Mouse (Mus musculus) 3134 (cell line): ENCODE measurements around the gene Prmt7.

Experiments used
- DNase-seq: peaks from one replicate; pipeline ENCODE4 v3.0.0-alpha.2; 2011; ENCODE audit warnings: low spot score; ENCODE audit not compliant: insufficient read length; ENCODE audit errors: extremely low read depth

Gene Prmt7

DNA sequence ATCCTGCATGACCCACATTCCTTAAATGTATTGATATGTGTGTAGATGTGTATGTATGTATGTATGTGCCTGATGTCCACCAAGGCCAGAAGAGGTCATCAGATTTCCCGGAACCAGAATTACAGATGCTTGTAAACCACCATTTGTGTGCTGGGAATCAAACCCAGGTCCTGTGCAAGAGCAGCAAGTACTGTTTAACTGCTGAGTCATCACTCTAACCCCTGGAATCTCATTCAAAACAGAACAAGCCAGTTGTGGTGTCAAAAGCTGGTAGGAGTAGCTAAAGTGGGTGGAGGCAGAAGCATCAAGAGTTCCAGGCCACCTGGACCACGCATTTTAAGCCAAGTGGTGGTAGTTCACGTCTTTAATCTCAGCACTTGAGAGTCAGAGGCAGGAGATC lies 3.2 kb downstream of the Prmt7 start:
- no peak for DNase-seq

DNA sequence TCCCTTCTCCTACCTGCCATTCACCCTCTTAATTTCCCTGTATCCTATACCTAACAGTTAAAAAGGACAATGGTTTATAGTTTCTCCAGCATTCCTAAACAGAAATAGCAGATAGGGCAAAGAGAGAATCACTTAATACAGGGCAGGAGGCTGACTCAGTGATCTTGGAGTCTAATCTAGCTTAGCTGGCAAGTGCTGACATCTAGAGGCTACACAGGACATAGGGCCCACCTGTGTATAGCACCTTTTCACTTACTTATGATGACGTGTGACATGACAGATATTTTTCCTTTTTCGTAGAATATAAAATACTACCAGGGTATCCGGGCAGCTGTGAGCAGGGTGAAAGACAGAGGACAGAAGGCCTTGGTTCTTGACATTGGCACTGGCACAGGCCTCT lies 8.9 kb downstream of the Prmt7 start:
- no peak for DNase-seq

- no peak for DNase-seq
Measured at GRCm38 (mm10) chr8:106226589-106226988, 15.9 kb downstream of the Prmt7 start.

GRCm38 (mm10) chr8:106231536-106231935 lies 20.8 kb downstream of the Prmt7 start:
- no peak for DNase-seq

DNA sequence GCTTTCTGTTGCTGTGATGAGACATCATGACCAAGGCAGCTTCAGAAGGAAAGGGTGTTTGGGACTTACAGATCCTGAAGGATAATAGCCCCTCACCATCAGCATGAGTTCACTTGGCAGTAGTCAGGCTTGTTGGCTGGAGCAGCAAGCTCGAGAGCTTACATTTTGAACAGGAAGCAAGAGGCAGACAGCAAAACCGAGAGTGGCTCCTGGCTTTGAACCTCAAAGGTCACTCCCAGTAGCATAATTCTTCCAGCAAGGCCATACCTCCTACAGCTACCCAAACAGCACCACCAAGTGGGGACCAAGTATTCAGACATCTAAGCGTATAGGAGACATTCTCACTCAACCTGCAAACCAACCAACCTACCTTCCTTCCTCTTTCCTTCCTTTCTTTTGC lies 22.0 kb downstream of the Prmt7 start:
- no peak for DNase-seq

- DNase-seq: no peak
Measured at GRCm38 (mm10) chr8:106234567-106235261, 24.0 kb downstream of the Prmt7 start.

DNA sequence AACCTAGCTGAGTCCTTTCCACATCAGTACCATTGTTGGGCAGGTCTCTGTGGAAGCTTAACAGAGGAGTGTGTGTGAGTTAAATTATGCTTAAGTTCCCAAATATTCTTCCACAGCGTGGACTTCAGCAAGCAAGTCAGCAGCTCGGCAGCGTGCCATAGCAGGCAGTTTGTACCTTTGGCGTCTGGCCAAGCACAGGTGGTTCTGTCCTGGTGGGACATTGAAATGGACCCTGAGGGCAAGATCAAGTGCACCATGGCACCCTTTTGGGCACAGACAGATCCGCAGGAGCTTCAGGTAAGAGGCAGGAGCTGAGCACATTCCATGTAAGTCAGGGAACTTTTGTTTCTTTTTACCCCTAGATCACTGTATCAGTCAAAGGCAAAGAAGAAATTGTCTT lies 26.4 kb downstream of the Prmt7 start:
- no peak for DNase-seq

GRCm38 (mm10) chr8:106250186-106250585 lies 39.5 kb downstream of the Prmt7 start:
- no peak for DNase-seq

- no peak for DNase-seq
Measured at GRCm38 (mm10) chr8:106258169-106258568, 47.4 kb downstream of the Prmt7 start.

GRCm38 (mm10) chr8:106259579-106260255 lies 49.0 kb downstream of the Prmt7 start:
- DNase-seq: no peak

DNA sequence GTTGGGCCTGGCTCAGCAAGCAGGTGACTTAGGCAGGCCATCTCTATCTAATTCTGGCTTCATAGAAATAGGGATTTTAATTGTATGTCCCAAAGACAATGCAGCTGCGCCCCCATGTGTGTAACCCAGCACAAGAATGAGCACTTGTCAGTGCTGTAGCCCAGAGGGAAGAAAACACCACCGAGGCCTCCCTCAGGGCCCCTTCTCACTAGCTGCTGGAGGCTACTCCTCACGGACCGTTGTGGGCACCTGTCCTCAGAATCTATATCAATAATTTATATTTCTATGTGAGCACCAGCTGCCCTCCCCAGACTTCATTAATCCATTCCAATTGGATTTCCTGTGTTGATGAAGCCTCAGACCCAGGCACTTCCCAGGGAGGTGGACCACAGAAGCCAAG lies 50.2 kb downstream of the Prmt7 start:
- no peak for DNase-seq

- no peak for DNase-seq
Measured at GRCm38 (mm10) chr8:106262343-106262742, 51.6 kb downstream of the Prmt7 start.

DNA sequence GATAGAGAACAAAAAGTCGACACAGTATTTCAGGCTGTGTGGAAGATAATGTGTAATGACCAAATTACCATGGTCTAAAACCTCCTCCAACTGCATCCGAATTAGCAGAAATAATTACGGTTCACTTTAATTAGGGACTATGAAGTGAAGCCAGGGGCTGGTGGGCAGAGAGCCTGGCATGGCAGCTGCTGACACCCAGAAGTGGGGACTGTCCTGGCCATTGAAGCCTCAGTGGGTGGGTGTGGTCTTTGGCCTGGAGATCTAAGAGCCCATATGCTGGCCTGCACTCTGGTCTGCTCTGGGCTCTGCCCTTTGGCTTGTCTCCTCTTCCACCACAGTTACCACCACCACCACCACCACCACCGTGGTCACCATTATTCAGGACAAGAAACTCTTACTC lies 53.2 kb downstream of the Prmt7 start:
- DNase-seq: no peak

DNA sequence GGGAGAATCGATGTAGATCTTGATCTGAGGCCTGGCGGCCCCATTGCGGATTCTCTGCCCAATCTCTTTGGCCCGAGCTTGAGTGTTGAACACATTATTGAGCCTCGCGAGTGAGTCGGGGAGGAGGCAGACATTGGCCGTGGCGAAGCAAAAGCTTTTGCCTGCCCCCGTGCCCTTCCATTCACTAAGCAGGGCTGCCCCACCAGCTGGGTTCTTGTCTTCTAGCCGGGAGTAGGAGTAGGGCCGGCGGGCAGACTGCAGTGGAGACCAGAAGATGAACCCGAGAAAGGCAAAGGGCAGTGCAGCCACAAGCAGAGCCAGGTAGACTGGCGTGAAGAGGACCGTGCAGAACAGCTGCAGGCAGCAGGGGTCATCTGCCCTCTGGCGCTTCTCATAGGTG lies 54.7 kb downstream of the Prmt7 start:
- no peak for DNase-seq

DNA sequence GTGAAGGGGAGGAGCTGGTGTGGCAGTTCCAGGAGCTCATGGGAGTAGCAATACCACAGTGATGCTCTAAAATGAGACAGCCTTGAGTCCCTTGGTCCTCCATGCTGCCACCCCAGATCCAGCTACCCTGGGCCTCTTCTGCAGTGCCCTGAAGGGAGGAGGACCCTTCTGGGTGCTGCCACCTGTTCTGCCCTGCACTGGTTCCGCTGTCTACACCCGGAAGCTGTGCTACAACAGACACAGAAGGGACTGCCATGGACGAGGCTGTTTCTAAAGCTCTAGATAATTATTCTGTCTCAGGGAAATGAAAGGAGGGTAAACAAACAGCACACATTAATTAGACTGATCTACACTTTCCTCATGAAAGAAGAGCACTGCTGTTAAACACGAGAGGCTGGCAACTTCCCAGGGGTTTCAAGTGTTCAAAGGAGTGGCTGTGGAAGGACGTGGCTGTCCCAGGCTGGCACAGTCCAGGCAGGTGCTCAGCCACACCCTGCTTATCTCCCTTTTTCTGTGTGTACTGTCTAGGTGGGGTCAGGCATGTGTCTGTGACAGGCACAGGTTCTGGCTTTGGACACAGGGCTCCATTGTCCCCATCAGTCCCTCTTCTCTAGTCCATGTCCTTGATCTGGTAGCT lies 58.1 kb downstream of the Prmt7 start:
- no peak for DNase-seq

DNA sequence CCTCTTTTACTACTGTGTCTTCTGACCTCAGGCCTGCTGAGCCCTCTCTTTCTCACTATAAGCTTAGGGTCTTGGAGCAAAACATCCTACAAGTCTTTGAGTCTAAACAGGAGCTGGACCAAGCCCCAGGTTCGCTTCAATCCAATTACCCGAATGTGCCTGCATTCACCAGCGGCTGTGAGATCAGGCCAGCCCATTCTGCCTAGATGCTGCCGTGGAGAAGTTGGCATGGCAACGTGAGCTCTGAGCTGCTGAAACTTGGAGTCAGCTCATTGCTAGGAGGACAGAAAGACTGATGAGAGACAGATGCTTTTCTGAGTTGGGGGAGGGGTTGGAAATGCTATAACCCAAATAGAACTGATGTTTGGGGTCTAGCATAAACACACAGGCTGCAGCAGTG lies 60.1 kb downstream of the Prmt7 start:
- DNase-seq: no peak

DNA sequence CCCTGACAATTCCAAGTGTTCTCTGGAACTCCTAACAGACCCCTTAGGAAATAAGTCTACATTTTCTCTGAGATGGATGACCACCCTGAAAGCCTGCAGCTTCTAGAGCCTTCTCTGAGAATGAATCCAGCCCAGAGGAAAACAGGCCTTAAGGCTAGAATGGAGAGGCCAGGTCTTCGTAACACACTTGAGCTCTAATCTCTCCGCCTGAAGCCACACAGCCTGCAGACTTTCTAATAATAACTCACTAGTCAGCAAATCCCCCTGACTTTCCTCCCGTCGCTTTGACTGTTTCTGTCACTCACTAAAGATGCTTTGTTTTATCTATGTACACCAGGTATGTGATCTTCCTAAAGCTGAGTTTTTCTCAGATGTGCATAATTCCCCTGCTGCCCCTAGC lies 60.6 kb downstream of the Prmt7 start:
- DNase-seq: no peak

DNA sequence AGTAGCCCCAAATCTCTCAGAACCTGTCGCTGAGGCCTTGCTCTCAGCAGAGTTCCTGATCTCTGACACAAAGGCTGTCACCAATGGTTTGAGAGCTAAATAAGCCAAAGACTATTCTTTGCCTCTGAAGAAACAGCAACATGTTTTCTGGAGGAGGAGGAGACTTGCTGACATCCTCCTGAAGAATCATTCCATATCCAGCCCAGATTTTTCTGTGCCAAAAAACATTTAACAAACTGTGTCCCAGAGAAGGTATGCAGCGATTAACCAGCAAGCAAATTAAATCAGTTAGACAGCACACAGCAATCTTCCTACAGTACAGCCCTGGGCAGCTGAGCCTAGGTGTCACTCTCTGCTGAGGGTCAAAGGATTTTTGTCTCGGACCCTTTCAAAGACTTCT lies 62.7 kb downstream of the Prmt7 start:
- DNase-seq: no peak

DNA sequence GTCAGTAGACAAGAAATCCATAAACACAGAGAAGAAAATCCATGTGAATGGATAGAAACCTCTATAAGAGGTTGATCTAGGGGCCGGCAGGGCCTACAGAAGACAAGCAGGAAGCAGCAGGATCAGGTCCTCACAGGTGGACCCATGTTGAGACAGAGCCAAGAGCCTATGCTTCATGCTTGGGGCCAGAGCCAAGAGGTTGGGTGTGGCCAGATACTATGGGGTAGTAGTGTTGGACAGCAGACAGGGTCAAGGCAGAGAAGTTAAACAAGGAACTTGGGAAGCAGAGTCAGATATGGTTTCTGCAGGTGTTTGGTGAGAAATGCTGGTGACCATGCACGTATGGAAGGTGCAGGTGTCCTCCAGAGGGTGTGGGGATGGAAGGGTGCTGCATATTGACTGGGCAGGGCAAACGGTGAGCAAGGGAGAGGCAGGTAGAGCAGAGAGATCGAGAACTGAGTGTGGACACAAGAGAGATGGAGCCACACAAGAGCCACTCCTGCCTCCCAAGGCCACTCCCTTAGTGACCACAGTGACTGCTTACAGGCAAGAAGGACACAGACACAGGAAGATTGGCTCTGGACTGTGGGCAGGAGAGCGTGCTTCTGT lies 66.1 kb downstream of the Prmt7 start:
- no peak for DNase-seq

DNA sequence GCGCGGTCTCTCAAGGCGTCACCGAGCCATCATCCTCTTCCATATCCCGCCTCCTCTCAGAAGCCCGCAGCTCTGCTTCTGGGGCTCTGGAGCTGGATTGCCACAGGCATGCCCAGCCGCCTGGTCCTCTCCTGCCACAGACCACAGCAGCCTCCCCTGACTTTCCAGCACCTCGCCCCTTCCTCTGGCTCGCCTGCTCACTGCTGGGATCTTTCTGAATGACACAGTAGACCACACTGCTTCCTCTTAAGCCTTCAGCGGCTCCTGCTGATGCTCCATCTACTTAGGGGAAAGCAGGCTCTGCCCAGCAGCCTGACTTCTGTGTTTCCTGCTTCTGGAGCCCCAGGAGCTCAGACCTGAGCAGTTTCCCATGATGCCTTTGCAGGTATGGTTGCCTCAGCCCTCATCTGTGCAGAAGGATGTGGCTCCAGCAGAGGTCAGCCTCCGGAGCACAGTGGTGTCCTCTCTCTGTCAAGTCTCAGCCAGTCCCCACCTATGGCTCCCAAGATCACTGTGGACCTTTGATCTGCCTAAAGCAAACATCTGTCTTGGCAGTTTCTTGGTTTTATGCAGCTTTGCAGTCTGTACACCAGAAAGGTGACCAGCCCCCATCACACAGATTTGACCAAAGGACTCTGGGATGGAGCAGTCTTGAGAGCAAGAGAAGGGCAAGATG lies 67.8 kb downstream of the Prmt7 start:
- no peak for DNase-seq

DNA sequence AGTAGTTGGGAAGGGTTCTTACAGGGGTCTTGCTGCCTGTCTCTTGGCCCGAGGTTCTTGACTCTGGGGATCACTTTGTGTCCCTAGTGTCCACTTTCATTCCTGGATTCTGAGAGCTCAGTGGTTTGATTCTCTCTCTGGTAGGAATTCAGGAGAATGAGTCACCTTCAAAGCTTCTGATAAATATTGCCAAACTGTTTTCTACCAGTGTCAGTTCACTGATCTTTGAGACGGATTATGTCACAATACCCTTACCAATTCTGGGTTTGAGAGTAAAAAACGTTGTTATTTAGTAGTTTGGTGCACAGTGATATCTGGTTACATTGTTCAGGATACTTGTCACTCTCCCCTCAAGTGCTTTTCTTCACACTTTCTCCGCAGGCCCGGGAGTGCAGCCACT lies 69.4 kb downstream of the Prmt7 start:
- no peak for DNase-seq
